21 mouse cellular contexts compared by ENCODE assay signal in the genomic region with DNA sequence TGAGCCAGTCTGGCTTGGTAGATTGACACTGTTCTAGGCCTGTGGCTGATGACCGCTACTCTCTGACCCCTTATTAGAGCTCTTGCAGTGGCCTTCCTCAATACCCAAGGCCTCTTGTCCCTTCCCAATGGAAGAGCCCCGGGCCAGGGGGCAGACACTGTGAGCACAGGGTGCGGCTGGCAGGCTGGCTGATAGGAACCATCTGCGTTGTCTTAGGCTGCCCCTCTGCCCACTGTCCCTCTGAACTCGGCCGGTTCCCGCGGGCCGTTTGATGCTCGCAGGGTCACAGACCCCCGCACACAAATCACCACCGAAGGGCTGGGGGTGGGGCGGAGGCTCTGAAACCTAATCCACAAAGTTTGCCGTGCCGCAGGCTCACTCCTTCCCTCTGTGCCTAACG. TPM values are rescaled to one million over a fixed set of nuclear protein-coding genes. Genes with fewer than 3 reads are reported as not detected.
A peak's percentile ranks its signal among the peaks of the same experiment; 100 is the strongest.
DNase-seq lines count a peak whose midpoint lies in the region; ATAC-seq lines count a peak whose summit lies in the region.
"Had no signal": no experiment of that assay in that cellular context is flagged by ENCODE, and none has a peak within 500 bp of the region (broad histone marks: within the 10 kb centered on the region; RNA-seq: fewer than 3 reads in every experiment).

No protein-coding gene starts in this region.

- H3K36me3 ChIP-seq in hindbrain, embryonic 14.5 days (replicated peaks; ENCODE audit: control insufficient read depth, insufficient read depth), result no peaks in the 10 kb centered on the region
- no peaks in the 10 kb centered on the region for H3K36me3 ChIP-seq in hindbrain, embryonic 12.5 days
- no peaks in the 10 kb centered on the region for H3K36me3 ChIP-seq in midbrain, embryonic 12.5 days
- H3K36me3 ChIP-seq in midbrain, embryonic 13.5 days, result no peaks in the 10 kb centered on the region
- H3K36me3 ChIP-seq in limb, embryonic 10.5 days, result peaks cover 32% of the 10 kb centered on the region
- no peaks in the 10 kb centered on the region for H3K36me3 ChIP-seq in neural tube, embryonic 15.5 days
- H3K36me3 ChIP-seq: stomach, embryonic 15.5 days had no signal

- no peak for ATAC-seq in hindbrain, embryonic 14.5 days (ENCODE audit: low FRiP score)
- no peak for ATAC-seq in hindbrain, embryonic 12.5 days (ENCODE audit: low FRiP score)
- no peak for ATAC-seq in midbrain, embryonic 12.5 days (ENCODE audit: low FRiP score, low read depth)
- no peak for ATAC-seq in midbrain, embryonic 13.5 days
- ATAC-seq in neural tube, embryonic 15.5 days (ENCODE audit: low FRiP score), result no peak
- ATAC-seq: intestine, embryonic 16.5 days; liver, postnatal 0 days had no signal

- H3K4me1 ChIP-seq in hindbrain, embryonic 14.5 days (replicated peaks; ENCODE audit: control insufficient read depth, insufficient read depth, low read length), result peaks cover 26% of the 10 kb centered on the region
- H3K4me1 ChIP-seq in hindbrain, embryonic 12.5 days, result peaks cover 50% of the 10 kb centered on the region
- H3K4me1 ChIP-seq in midbrain, embryonic 12.5 days, result peaks cover 61% of the 10 kb centered on the region
- H3K4me1 ChIP-seq in midbrain, embryonic 13.5 days (replicated peaks), result peaks cover 66% of the 10 kb centered on the region
- H3K4me1 ChIP-seq in limb, embryonic 10.5 days, result peaks cover 100% of the 10 kb centered on the region
- peaks cover 88% of the 10 kb centered on the region for H3K4me1 ChIP-seq in neural tube, embryonic 15.5 days

- no peak overlapping the region; the same call in 1 of the 2 replicates for H3K9ac ChIP-seq in hindbrain, embryonic 14.5 days
- no peak overlapping the region for H3K9ac ChIP-seq in hindbrain, embryonic 12.5 days
- H3K9ac ChIP-seq in midbrain, embryonic 12.5 days (replicated peaks), result no peak overlapping the region
- H3K9ac ChIP-seq in midbrain, embryonic 13.5 days (replicated peaks), result no peak overlapping the region
- H3K9ac ChIP-seq in neural tube, embryonic 15.5 days (replicated peaks), result peak overlapping the region; percentile 14; the same call in 1 of the 2 replicates
- H3K9ac ChIP-seq: liver, postnatal 0 days; stomach, embryonic 15.5 days had no signal

- peak overlapping the region; percentile 1; the same call in 1 of the 2 replicates for H3K4me2 ChIP-seq in hindbrain, embryonic 14.5 days (replicated peaks)
- H3K4me2 ChIP-seq in hindbrain, embryonic 12.5 days (replicated peaks), result no peak overlapping the region; the same call in 1 of the 2 replicates
- peak overlapping the region; percentile 11; the same call in 1 of the 2 replicates for H3K4me2 ChIP-seq in midbrain, embryonic 12.5 days (replicated peaks)
- no peak overlapping the region for H3K4me2 ChIP-seq in midbrain, embryonic 13.5 days (replicated peaks)
- H3K4me2 ChIP-seq in neural tube, embryonic 15.5 days, result peak overlapping the region; percentile 58
- H3K4me2 ChIP-seq: heart, embryonic 11.5 days; stomach, embryonic 15.5 days had no signal

- H3K27me3 ChIP-seq in hindbrain, embryonic 14.5 days (ENCODE audit: control insufficient read depth, insufficient read depth, low read length), result peaks cover 92% of the 10 kb centered on the region
- peaks cover 97% of the 10 kb centered on the region for H3K27me3 ChIP-seq in hindbrain, embryonic 12.5 days
- H3K27me3 ChIP-seq in midbrain, embryonic 12.5 days, result peaks cover 100% of the 10 kb centered on the region
- H3K27me3 ChIP-seq in midbrain, embryonic 13.5 days, result peaks cover 99% of the 10 kb centered on the region
- H3K27me3 ChIP-seq in limb, embryonic 10.5 days (ENCODE audit: low read depth, poor library complexity, severe bottlenecking), result peaks cover 85% of the 10 kb centered on the region
- peaks cover 89% of the 10 kb centered on the region for H3K27me3 ChIP-seq in neural tube, embryonic 15.5 days (replicated peaks)

- WGBS in hindbrain, embryonic 14.5 days, result 3% methylated on average over 16 of the region's 16 CpGs
- 2% methylated on average over 16 of the region's 16 CpGs for WGBS in hindbrain, embryonic 12.5 days
- 0% methylated on average over 16 of the region's 16 CpGs for WGBS in midbrain, embryonic 12.5 days
- WGBS in midbrain, embryonic 13.5 days, result 1% methylated on average over 16 of the region's 16 CpGs
- WGBS in limb, embryonic 10.5 days, result under 1% methylated on average over 16 of the region's 16 CpGs
- 2% methylated on average over 16 of the region's 16 CpGs for WGBS in neural tube, embryonic 15.5 days

- no peak for DNase-seq in hindbrain, embryonic 14.5 days (ENCODE audit: low spot score)
- DNase-seq in limb, embryonic 10.5 days (ENCODE audit: low spot score), result peak; percentile 82
- DNase-seq in layer of hippocampus, adult 11-12 months (ENCODE audit: low spot score), result no peak
- no peak for DNase-seq in adrenal gland, adult 18-20 months (ENCODE audit: low spot score in 2 of 2)
- DNase-seq: adrenal gland, postnatal 10 days; B cell, adult 2 months; cerebellum, adult 11 months; cerebellum, postnatal 25 days; heart, postnatal 14 days; liver; liver, postnatal 0 days had no signal

- 0 out of 2 replicates have a peak overlapping the region, but pooled peaks have one; percentile 3 for H3K27ac ChIP-seq in hindbrain, embryonic 14.5 days
- H3K27ac ChIP-seq in hindbrain, embryonic 12.5 days, result no peak overlapping the region
- H3K27ac ChIP-seq in midbrain, embryonic 12.5 days (replicated peaks), result no peak overlapping the region
- no peak overlapping the region for H3K27ac ChIP-seq in midbrain, embryonic 13.5 days
- peak overlapping the region; percentile 93 for H3K27ac ChIP-seq in limb, embryonic 10.5 days
- peak overlapping the region; percentile 20; the same call in 1 of the 2 replicates for H3K27ac ChIP-seq in neural tube, embryonic 15.5 days (replicated peaks)
- H3K27ac ChIP-seq: stomach, embryonic 15.5 days had no signal

- H3K9me3 ChIP-seq in hindbrain, embryonic 14.5 days (ENCODE audit: control insufficient read depth, low read length), result no peaks in the 10 kb centered on the region
- no peaks in the 10 kb centered on the region for H3K9me3 ChIP-seq in hindbrain, embryonic 12.5 days (replicated peaks)
- H3K9me3 ChIP-seq in midbrain, embryonic 12.5 days, result no peaks in the 10 kb centered on the region
- no peaks in the 10 kb centered on the region for H3K9me3 ChIP-seq in midbrain, embryonic 13.5 days
- H3K9me3 ChIP-seq in limb, embryonic 10.5 days (replicated peaks), result no peaks in the 10 kb centered on the region
- no peaks in the 10 kb centered on the region for H3K9me3 ChIP-seq in neural tube, embryonic 15.5 days (replicated peaks)
- H3K9me3 ChIP-seq: stomach, embryonic 15.5 days had no signal

- no peak overlapping the region for H3K4me3 ChIP-seq in hindbrain, embryonic 14.5 days (replicated peaks; ENCODE audit: low read length)
- H3K4me3 ChIP-seq in hindbrain, embryonic 12.5 days, result no peak overlapping the region
- H3K4me3 ChIP-seq in midbrain, embryonic 12.5 days, result peak overlapping the region; percentile 6; the same call in 1 of the 2 replicates
- H3K4me3 ChIP-seq in midbrain, embryonic 13.5 days (replicated peaks), result no peak overlapping the region
- H3K4me3 ChIP-seq in limb, embryonic 10.5 days, result peak overlapping the region; percentile 79
- no peak overlapping the region for H3K4me3 ChIP-seq in neural tube, embryonic 15.5 days (replicated peaks)
- H3K4me3 ChIP-seq: stomach, embryonic 15.5 days had no signal

RNA-seq across cellular contexts. Expression of gene Lmx1b, which starts 11.5 kb away (rescaled TPM):
- 6.7 and 8.7 TPM in 2 replicates for polyA plus RNA-seq in hindbrain, embryonic 14.5 days (2014; fragmentation: Nextera tagmentation; extraction: Ambion mirVana)
- polyA plus RNA-seq in hindbrain, embryonic 12.5 days (2016; fragmentation: Nextera tagmentation; extraction: Ambion mirVana), result 5.0 and 5.6 TPM in 2 replicates
- 2.3 and 2.8 TPM in 2 replicates for polyA plus RNA-seq in midbrain, embryonic 12.5 days (2016; fragmentation: Nextera tagmentation; extraction: Ambion mirVana)
- 2.5 and 2.7 TPM in 2 replicates for polyA plus RNA-seq in midbrain, embryonic 13.5 days (2015; fragmentation: Nextera tagmentation; extraction: Ambion mirVana)
- polyA plus RNA-seq in limb, embryonic 10.5 days (2016; fragmentation: Nextera tagmentation; extraction: Ambion mirVana), result 11.0 and 13.9 TPM in 2 replicates
- polyA plus RNA-seq in neural tube, embryonic 15.5 days (2015; fragmentation: Nextera tagmentation; extraction: Ambion mirVana), result 7.9 and 8.5 TPM in 2 replicates
- total RNA-seq in adrenal gland, adult 18-20 months (2021), result not detected
- total RNA-seq: megakaryocyte-erythroid progenitor cell, adult 5-6 weeks had no signal
- polyA plus RNA-seq: intestine, embryonic 16.5 days; liver, postnatal 0 days; spleen, adult 2 months; thymus, postnatal 0 days had no signal

Comparison
In these comparisons a context has a peak if more than half of its experiments do, and no peak if none do; other contexts are left out.
1. H3K27ac ChIP-seq: peak in hindbrain, embryonic 14.5 days (single experiment), limb, embryonic 10.5 days (single experiment) and neural tube, embryonic 15.5 days (single experiment); none in hindbrain, embryonic 12.5 days (single experiment), midbrain, embryonic 12.5 days (single experiment) and midbrain, embryonic 13.5 days (single experiment).
2. H3K4me2 ChIP-seq: peak in hindbrain, embryonic 14.5 days (single experiment), midbrain, embryonic 12.5 days (single experiment) and neural tube, embryonic 15.5 days (single experiment); none in hindbrain, embryonic 12.5 days (single experiment) and midbrain, embryonic 13.5 days (single experiment).
3. H3K4me3 ChIP-seq: peak in midbrain, embryonic 12.5 days (single experiment) and limb, embryonic 10.5 days (single experiment); none in hindbrain, embryonic 14.5 days (single experiment), hindbrain, embryonic 12.5 days (single experiment), midbrain, embryonic 13.5 days (single experiment) and neural tube, embryonic 15.5 days (single experiment).